Mouse (Mus musculus) megakaryocyte, embryonic 14.5 days (primary cell): ENCODE data around the gene Cdk5.

Experiments used
- FLI1 ChIP-seq: IDR thresholded peaks from 2 replicates; pipeline ENCODE4 v1.6.1; 2012; ENCODE audit warnings: low read length, inconsistent platforms, mixed read lengths
- GATA1 ChIP-seq: IDR thresholded peaks from 3 replicates; pipeline ENCODE4 v1.6.1; 2012; ENCODE audit warnings: mixed read lengths, low read length, inconsistent platforms, borderline replicate concordance

- TF ChIP-seq GATA1 (no peak), FLI1 (no peak)
These were observed 44.6 kb downstream of the Cdk5 start for GRCm38 (mm10) chr5:24378700-24379099.
